Mouse (Mus musculus) intestine, embryonic 16.5 days (tissue): ENCODE results near the gene Scg2. TPM values are rescaled to one million over a fixed set of nuclear protein-coding genes. Genes with fewer than 3 reads are reported as not detected.

Experiments used
- ATAC-seq: fragments of 200-750 bp; cut with Nextera tagmentation; 2 replicates; pipeline ENCODE4 v1.8.0; 2017; ENCODE audit warnings: moderate TSS enrichment, moderate library complexity
- H3K27ac ChIP-seq: fragments of 300-500 bp; sonication (generic); 2 replicates; pipeline ENCODE4 v1.5.1; 2014; ENCODE audit warnings: mild to moderate bottlenecking, low read length
- H3K27me3 ChIP-seq: fragments of 300-500 bp; sonication (generic); replicated peaks from 2 replicates; pipeline ENCODE4 v1.6.1; 2014; ENCODE audit warnings: low read length, control low read depth, mixed read lengths; ENCODE audit not compliant: control insufficient read depth, insufficient read depth
- H3K36me3 ChIP-seq: fragments of 300-500 bp; sonication (generic); 2 replicates; pipeline ENCODE4 v1.6.1; 2014; ENCODE audit warnings: low read length, control low read depth; ENCODE audit not compliant: control insufficient read depth, insufficient read depth
- H3K4me1 ChIP-seq: fragments of 300-500 bp; sonication (generic); 2 replicates; pipeline ENCODE4 v1.6.1; 2014; ENCODE audit warnings: low read length, control low read depth, mixed read lengths; ENCODE audit not compliant: control insufficient read depth, insufficient read depth
- H3K4me2 ChIP-seq: fragments of 300-500 bp; sonication (generic); 2 replicates; pipeline ENCODE4 v1.6.1; 2014; ENCODE audit warnings: low read depth, low read length, control low read depth
- H3K4me3 ChIP-seq: fragments of 300-500 bp; sonication (generic); 2 replicates; pipeline ENCODE4 v1.5.1; 2014; ENCODE audit warnings: mild to moderate bottlenecking, low read length
- H3K9ac ChIP-seq: fragments of 300-500 bp; sonication (generic); 2 replicates; pipeline ENCODE4 v1.6.1; 2014; ENCODE audit warnings: low read depth, low read length
- H3K9me3 ChIP-seq: fragments of 300-500 bp; sonication (generic); 2 replicates; pipeline ENCODE4 v1.6.1; 2016; ENCODE audit warnings: low read length, control low read depth; ENCODE audit not compliant: control insufficient read depth
- WGBS: fragments of 180-500 bp; shearing (Covaris S2); extraction: QIAGEN DNeasy Blood & Tissue Kit; methylation state at CpG from one replicate; pipeline ENCODE4 v1.1.7; 2014; 5-methylcytosine and 5-hydroxymethylcytosine counted together
- polyA plus RNA-seq: library from polyadenylated mRNA; unstranded; fragments of >200 nt; fragmentation: Nextera tagmentation; extraction: Ambion mirVana; gene quantifications from 2 replicates; pipeline ENCODE4 v1.2.1, GENCODE M21; 2015

Scg2 gene
- polyA plus RNA-seq, 1 experiment from 2014 or later: 14.0 TPM

DNA sequence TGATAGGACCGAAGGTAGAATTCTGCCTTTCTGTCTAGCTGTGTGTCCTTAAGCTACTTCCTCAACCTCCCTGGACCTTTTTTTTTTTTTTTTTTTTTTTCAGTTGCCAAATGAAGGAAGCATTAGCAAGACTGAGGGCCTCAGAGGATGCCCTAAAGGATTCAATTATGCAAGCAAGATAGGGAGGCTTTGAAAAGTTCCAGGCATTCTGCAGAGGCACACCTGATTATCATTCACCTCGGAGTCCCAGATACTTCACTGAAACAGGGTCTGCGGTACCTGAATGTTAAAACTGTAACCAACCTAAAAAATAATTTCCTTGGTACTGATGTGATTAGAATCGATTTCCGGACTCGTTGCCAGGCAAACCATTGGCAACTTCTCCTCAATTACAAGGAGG lies 10.0 kb upstream of the Scg2 start:
- Histone ChIP-seq H3K9ac (no peak overlapping the region), H3K27me3 (no peaks in the 10 kb centered on the region), H3K27ac (no peak overlapping the region), H3K4me1 (no peaks in the 10 kb centered on the region), H3K4me2 (no peak overlapping the region), H3K36me3 (no peaks in the 10 kb centered on the region), H3K9me3 (no peaks in the 10 kb centered on the region), H3K4me3 (no peak overlapping the region)
- no peak for ATAC-seq
- 24% methylated on average over 6 of the region's 6 CpGs for WGBS

DNA sequence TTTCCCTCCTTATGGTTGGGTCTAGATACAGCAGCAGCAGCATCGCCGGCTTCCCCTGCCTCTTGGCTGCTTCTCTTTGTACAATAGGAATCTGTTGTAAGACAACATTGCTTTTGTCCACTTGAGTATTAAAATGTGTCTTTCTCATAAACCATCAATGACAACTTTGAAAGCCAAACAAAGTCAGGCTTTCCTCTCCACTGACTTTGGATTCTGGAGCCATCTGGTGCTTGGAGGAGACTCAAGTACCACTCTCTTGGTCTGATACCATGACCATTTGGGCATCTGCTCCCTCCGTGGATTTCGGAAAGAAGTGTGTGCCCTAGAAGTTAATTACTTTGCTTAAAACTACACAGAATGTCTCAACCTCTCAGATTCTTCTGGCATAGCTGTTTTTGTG lies 5.7 kb upstream of the Scg2 start:
- Histone ChIP-seq H3K4me2 (no peak overlapping the region), H3K36me3 (no peaks in the 10 kb centered on the region), H3K9me3 (no peaks in the 10 kb centered on the region), H3K9ac (no peak overlapping the region), H3K27me3 (no peaks in the 10 kb centered on the region), H3K4me1 (no peaks in the 10 kb centered on the region), H3K27ac (no peak overlapping the region), H3K4me3 (no peak overlapping the region)
- WGBS: 82% methylated on average over 4 of the region's 4 CpGs
- no peak for ATAC-seq

DNA sequence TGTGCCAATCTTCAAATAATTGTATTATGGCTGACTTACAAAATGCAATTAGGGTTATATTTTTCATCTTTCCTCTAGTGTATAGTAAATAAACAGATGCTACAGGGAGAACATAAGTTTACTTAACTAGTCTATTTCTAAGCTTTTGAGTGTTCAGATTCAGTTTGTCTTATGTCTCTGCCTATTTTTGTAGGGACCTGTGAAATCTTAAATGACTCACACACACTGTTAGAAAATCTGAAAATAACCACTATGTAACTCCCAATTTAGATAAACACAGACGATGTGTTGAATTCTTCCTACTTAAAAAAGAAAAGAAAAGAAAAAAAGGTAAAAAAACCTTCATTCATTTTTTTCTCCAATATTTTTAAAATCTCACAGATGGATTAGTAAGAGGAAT lies 2.2 kb downstream of the Scg2 start:
- Histone ChIP-seq H3K4me2 (no peak overlapping the region), H3K36me3 (no peaks in the 10 kb centered on the region)
- WGBS: 83% methylated on average over 1 of the region's 1 CpGs

DNA sequence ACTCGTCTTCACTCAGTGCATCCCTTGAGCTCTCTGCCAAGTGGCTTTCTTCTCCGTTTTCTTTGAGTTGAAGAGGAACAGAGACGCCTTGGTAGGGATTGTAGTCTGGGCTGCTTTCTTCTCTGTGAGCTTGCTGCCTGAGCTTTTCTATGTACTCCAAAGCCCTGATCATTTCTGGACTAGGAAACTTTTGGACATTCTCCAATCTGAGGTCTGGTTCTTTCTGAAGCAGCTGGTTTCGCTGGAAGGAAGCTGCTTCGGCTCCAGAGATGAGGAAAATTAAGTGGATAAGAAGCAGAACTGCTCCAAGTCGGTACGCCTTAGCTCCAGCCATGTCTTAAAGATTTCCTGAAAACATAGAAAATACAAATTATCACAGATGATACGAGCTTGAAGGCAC lies 3.2 kb downstream of the Scg2 start:
- H3K4me1 ChIP-seq: no peaks in the 10 kb centered on the region
- no peaks in the 10 kb centered on the region for H3K36me3 ChIP-seq
- H3K4me3 ChIP-seq: no peak overlapping the region
- H3K27me3 ChIP-seq: no peaks in the 10 kb centered on the region
- H3K9ac ChIP-seq: no peak overlapping the region
- H3K9me3 ChIP-seq: no peaks in the 10 kb centered on the region
- WGBS: 73% methylated on average over 8 of the region's 8 CpGs
- no peak overlapping the region for H3K27ac ChIP-seq
- H3K4me2 ChIP-seq: no peak overlapping the region
- ATAC-seq: no peak

More for the DNA sequence above, 2.2 kb downstream of the Scg2 start:
- H3K9ac ChIP-seq: no peak overlapping the region
- no peak for ATAC-seq
- no peaks in the 10 kb centered on the region for H3K27me3 ChIP-seq
- H3K27ac ChIP-seq: no peak overlapping the region
- H3K4me1 ChIP-seq: no peaks in the 10 kb centered on the region
- H3K4me3 ChIP-seq: no peak overlapping the region
- H3K9me3 ChIP-seq: no peaks in the 10 kb centered on the region

DNA sequence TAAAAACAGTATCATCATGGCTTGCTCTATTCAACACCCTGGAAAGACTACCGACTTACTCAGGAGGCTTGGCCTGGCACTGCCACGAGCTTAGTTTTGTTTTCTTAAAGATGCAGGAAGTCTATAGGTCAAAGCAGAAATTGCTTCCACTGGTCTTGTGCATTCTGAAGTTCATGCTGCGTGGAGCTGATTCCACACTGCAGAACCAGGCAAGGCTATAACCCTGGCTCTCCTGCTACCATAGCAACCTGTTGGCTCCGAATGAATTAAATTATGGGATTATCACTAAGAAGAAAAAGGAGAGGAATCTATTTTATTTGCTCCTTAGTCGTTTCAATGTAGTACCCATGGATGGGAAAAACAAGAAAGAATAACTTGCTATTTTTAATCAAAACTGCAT lies 10.9 kb downstream of the Scg2 start:
- Histone ChIP-seq H3K9ac (no peak overlapping the region), H3K4me2 (no peak overlapping the region), H3K4me3 (no peak overlapping the region), H3K27me3 (no peaks in the 10 kb centered on the region), H3K4me1 (no peaks in the 10 kb centered on the region), H3K9me3 (no peaks in the 10 kb centered on the region), H3K36me3 (no peaks in the 10 kb centered on the region), H3K27ac (no peak overlapping the region)
- ATAC-seq: no peak
- 62% methylated on average over 5 of the region's 5 CpGs for WGBS

DNA sequence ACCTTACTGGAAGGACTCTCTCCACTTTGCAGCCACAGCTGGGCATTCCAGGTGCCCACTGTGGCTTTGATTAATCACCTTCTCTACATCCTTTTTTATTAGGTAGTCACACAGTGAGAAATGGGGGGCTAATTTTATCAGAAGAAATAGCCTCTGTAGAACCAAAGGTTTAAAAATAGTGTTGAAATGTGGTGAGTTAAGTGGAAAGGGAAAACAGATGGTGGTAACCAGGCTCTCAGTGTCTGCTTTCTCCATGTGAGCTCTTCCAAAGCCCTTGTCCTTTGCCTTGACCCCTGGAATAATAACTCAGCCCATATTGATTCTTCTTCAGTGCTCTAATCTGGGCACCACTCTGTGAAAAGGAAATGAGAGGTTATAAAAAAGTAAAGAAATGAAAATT lies 24.4 kb downstream of the Scg2 start:
- no peak for ATAC-seq
- no peak overlapping the region for H3K4me3 ChIP-seq
- no peaks in the 10 kb centered on the region for H3K27me3 ChIP-seq
- no peaks in the 10 kb centered on the region for H3K36me3 ChIP-seq
- H3K4me1 ChIP-seq: no peaks in the 10 kb centered on the region
- H3K4me2 ChIP-seq: no peak overlapping the region
- no peak overlapping the region for H3K9ac ChIP-seq
- no peak overlapping the region for H3K27ac ChIP-seq
- no peaks in the 10 kb centered on the region for H3K9me3 ChIP-seq

DNA sequence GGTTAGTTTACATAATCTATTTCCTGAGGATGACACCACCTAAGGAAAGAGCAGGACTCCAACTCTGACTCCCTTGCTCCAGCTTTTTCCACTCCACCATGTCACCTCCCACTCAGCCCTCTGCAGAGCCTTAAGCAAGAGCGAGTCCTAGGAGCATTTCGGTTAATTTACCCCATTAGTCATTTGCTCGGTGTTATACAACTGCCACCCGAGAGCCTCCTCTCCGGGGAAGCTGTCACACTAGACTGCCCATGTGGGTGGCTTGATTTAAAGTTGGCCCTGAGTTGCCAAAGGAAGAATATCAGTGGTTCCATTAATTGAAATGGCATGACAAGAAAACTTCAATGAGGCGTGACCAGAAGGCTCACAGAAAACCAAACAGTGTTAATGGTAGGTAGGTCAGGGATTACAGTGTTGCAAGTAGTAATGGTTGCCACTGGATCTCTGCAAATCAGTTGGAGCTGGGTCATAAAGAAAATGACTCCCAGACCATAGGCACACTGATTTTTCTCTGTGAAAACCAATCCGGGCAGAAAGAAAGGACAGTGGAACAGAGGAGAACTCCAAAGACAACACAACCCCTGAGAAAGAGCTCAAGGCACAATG lies 33.5 kb downstream of the Scg2 start:
- H3K36me3 ChIP-seq: no peaks in the 10 kb centered on the region
- H3K4me2 ChIP-seq: no peak overlapping the region
- no peaks in the 10 kb centered on the region for H3K4me1 ChIP-seq
- ATAC-seq: no peak
- H3K27me3 ChIP-seq: no peaks in the 10 kb centered on the region
- H3K4me3 ChIP-seq: no peak overlapping the region
- H3K9ac ChIP-seq: no peak overlapping the region
- no peak overlapping the region for H3K27ac ChIP-seq
- no peaks in the 10 kb centered on the region for H3K9me3 ChIP-seq
- 68% methylated on average over 7 of the region's 7 CpGs for WGBS

DNA sequence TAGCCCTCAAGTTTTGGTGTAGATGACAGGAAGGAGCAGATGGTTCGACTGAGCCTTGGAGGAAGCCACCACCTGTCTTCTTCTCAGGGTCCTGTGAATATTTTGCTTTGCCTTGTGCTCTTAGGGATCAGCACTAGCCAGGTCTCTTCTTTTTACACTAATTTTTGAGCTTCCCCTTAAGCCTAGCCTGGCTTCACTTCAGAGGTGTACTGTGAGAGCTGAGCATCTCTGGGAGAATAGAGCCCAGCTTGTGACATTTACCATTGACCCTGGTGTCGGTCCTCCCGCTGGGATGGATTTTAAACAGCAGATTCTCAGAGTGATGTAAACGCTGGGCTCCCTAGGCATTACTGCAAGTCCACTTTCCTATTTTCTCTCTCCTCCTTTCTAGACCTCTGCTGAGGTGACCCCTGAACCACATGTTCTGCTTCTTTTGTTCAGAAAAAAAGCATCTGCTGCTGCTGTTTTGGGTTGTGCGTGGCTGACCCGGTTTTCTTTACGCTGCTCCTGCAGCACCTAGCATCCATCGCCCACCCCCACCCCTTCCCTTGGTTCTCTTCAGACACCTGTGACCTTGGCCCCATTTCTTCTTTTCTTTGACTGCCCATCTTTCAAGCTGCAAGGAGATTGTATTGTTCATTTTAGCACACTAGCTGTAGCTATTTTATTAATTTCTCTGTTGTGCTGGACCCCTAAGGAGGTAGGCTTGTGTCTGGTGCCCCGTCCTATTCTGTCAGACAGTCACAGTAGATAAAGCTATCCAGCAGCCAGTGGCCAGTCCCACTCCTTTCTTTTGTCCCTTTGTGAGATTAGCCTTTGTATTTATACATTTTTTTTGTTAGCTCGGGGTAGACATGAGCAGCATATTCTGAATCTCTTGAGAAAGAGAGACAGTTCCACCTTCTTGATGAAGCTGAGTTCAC lies 38.6 kb downstream of the Scg2 start:
- Histone ChIP-seq H3K36me3 (no peaks in the 10 kb centered on the region), H3K27me3 (no peaks in the 10 kb centered on the region), H3K9ac (no peak overlapping the region), H3K27ac (no peak overlapping the region), H3K4me3 (no peak overlapping the region), H3K4me2 (no peak overlapping the region), H3K9me3 (no peaks in the 10 kb centered on the region), H3K4me1 (no peaks in the 10 kb centered on the region)
- ATAC-seq: no peak
- WGBS: 58% methylated on average over 10 of the region's 10 CpGs

DNA sequence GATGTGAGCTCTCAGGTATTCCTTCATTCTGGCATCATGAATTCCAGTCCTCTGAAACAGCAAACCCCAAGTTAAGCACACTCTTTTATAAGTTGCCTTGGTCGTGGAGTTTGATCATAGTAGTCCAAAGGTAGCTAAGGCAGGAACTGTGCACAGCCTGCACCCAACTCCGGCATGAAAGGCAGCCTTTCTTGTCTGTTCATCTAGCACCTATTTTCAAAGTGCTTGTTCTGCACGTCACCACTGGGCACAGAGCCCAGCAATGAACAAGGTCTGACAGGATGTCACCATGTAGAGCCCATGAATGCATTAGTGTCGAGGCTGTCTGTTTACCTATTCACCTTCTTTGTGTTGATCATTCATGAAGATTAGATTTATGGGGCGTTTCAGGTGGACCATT lies 39.6 kb downstream of the Scg2 start:
- 70% methylated on average over 5 of the region's 5 CpGs for WGBS
- no peak overlapping the region for H3K9ac ChIP-seq
- no peak overlapping the region for H3K27ac ChIP-seq
- H3K27me3 ChIP-seq: no peaks in the 10 kb centered on the region
- no peak overlapping the region for H3K4me2 ChIP-seq
- no peaks in the 10 kb centered on the region for H3K4me1 ChIP-seq
- H3K4me3 ChIP-seq: no peak overlapping the region
- no peaks in the 10 kb centered on the region for H3K36me3 ChIP-seq
- no peaks in the 10 kb centered on the region for H3K9me3 ChIP-seq
- ATAC-seq: no peak
